Mouse (Mus musculus) brain, embryonic 18.5 days (tissue): Measurements from ENCODE around the gene Zdhhc12.
"Not testable (repeated sequence)": the region's sequence is repeated elsewhere in the genome, so short reads cannot be mapped to it uniquely, and the experiment has no call there.

Experiments
- DNase-seq: peaks from one replicate; pipeline ENCODE4 v3.0.0-alpha.2; 2012; ENCODE audit warnings: low read depth, low spot score

Gene Zdhhc12

GRCm38 (mm10) chr2:30093471-30094207 lies at the start of gene Zdhhc12:
Zdhhc12 (minus strand) TSS chr2:30093648.
- peak; percentile 87 for DNase-seq

DNA sequence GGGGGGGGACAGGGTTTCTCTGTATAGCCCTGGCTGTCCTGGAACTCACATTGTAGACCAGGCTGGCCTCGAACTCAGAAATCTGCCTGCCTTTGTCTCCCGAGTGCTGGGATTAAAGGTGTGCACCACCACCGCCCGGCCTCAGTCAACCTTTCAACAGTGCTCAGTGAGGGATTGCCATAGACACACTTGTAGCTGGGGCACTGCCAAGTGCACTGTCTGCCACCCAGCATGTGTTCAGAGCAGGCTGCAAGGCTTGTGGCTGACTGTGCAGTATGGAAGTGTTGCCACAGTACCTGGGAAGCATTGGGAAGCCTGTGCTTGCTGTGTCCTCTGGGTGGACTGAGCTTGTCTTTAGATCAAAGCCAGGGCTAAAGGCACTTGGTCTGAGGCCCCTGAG lies 46.6 kb upstream of the Zdhhc12 start:
- not testable (repeated sequence) for DNase-seq

GRCm38 (mm10) chr2:30136458-30136857 lies 43.0 kb upstream of the Zdhhc12 start:
- DNase-seq, result no peak

GRCm38 (mm10) chr2:30134928-30135620 lies 41.6 kb upstream of the Zdhhc12 start:
- no peak for DNase-seq

DNA sequence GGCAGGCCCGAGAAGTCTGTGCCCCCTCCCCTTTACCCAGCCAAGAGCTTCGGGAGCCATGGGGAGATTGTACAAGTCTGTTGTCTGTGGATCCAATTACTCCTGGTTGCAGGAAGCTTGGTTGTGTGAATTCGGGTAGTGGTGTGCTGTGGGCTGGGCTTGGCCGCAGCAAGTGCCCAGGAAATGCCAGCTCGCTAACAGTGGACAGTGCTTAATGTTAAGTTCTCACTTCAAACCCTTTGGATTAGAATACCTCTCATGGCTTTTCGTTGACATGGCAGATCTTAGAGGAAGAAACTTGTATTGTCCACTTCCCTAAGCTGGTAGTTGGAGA lies 40.9 kb upstream of the Zdhhc12 start:
- no peak for DNase-seq

DNA sequence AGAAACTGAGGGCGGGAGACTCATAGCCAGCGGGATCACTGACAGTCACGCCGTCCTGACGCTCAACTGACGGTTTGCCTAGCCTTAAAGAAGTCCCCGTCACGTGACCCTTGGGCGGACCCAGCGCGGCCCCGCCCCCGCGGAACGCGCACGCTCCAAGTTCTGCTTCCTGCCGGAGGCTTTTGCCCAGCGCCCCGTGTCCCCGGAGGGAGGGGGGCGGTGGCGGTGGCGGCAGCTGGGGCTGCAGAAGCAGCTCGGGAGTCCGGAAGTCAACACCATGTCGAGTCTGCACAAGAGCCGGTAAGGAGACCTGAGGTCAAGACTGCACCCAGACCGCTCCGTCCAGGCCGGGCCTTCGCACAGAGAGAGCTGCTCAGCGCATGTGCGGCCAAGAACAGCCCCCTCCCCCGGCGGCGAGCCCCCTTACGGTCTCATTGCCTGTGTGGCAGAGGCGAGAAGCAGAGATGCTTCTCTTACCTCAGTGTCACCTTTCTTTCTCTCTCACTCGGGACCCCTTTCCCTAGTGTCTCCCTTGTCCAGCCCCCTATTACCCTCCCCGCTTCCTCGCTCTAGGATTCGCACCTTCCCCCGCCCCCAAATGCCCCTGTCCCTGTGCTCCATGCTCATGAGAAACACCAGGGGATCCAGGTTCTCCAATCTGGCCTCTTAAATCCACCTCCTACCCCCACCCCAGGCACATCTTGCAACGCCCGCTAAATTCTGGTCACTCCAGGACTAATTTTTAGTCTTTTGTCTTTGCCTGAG lies 40.3 kb upstream of the Zdhhc12 start, which contains the start of gene Tbc1d13:
Gene Tbc1d13, plus strand, starts transcription at position 134 of the 765 bp plus-strand sequence.
- DNase-seq, result peak; percentile 85

- DNase-seq, result no peak
Measured at GRCm38 (mm10) chr2:30132801-30133612, 39.6 kb upstream of the Zdhhc12 start.

GRCm38 (mm10) chr2:30131240-30131639 lies 37.8 kb upstream of the Zdhhc12 start:
- not testable (repeated sequence) for DNase-seq

- no peak for DNase-seq
Measured at GRCm38 (mm10) chr2:30130156-30130555, 36.7 kb upstream of the Zdhhc12 start.

DNA sequence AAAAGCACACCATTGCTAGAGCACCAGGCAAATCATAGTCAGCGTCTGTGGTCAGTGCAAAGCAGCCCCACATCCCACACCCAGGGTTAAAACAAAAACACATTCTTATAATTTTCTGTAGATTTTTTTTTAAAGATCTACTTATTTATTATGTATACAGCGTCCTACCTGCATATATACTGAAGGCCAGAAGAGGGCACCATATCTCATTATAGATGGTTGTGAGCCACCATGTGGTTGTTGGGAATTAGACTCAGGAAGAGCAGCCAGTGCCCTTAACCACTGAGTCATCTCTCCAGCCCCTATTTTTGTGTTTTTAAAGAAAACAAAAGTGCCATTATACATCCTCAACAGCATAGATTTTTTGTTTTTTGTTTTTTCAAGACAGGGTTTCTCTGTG lies 35.3 kb upstream of the Zdhhc12 start:
- DNase-seq, result no peak

DNA sequence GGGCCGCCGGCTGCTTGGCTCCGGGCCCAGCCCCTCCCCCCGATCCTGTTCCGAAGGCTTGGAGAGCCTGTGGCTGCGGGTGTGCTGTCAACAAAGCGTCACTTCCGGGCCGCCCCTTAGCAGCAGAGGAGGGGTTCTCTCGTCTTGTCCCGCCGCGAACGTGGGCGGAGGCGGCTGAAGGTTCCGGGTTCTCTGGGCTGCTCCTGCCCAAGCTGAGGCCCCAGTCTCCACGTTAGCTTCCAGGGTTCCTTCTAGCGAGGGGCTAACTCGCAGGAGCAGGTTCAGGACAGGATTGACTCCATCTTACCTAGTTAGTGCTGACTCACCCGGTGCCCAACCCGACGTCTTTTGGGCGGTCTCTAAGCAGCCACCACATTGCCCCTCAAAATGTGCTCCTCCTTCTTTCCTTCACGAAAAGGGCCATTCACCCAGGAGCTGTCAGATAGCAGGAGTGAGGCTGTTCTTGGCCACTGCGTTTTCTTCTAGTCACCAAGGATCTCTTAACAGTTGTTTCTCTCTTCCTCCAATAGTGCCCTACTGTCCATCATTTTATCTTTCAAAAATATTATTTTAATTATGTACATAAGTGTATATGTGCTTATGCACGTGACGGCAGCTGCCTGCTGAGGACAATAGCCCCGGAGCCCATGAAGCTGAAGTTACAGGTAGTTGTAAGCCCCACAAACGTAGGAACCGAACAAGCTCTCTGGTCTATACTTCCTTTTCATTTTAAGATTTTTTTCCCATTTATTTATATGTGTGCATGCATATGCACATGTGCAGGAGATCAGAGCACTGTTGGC lies 31.2 kb upstream of the Zdhhc12 start, which contains the start of gene Zer1:
Gene Zer1, minus strand, starts transcription at position 114 of the 803 bp plus-strand sequence.
- DNase-seq, result peak; percentile 82

GRCm38 (mm10) chr2:30123729-30124471 lies 30.5 kb upstream of the Zdhhc12 start:
- DNase-seq, result no peak

DNA sequence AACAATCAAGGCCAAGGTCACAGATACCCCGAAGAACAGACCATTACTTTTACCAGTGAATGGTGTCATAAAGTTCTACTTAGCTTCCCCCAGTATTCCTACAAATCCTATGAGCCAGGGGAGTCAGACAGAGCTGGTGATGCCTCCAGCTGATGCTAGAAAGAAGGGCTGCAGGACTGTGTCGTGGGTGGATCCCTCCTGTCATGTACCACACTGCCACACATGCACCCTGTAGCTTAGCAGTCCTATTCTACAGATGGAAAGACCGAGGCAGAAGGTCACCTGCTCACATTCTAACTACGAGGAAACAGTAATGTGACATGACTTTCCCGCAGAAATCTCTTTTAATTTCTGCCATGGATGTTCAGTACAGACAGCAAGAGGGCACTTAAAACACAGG lies 29.3 kb upstream of the Zdhhc12 start:
- no peak for DNase-seq

- no peak for DNase-seq
Measured at GRCm38 (mm10) chr2:30120269-30120668, 26.8 kb upstream of the Zdhhc12 start.

- no peak for DNase-seq
Measured at GRCm38 (mm10) chr2:30119641-30120051, 26.2 kb upstream of the Zdhhc12 start.

GRCm38 (mm10) chr2:30112564-30112963 lies 19.1 kb upstream of the Zdhhc12 start:
- no peak for DNase-seq

- no peak for DNase-seq
Measured at GRCm38 (mm10) chr2:30111500-30111899, 18.1 kb upstream of the Zdhhc12 start.

DNA sequence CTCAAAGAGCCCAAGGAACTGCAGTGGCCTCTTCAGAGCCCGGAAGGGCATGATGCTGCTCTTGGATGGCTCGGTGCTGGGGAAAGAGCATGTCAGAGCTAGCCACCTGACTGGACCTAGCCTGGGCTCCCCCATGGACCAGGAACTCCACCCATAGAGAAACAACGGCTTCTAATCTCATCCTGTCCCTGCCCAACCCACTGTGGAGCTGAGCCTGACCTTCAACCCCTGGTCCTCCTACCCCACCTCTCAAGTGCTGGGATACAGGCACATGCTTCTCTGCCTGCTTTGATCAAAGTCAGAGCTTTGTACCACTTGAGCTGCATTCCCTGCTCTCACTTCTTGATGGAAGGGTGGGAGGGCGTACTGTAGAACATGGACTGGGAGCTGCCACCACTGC lies 14.8 kb upstream of the Zdhhc12 start:
- DNase-seq, result no peak

DNA sequence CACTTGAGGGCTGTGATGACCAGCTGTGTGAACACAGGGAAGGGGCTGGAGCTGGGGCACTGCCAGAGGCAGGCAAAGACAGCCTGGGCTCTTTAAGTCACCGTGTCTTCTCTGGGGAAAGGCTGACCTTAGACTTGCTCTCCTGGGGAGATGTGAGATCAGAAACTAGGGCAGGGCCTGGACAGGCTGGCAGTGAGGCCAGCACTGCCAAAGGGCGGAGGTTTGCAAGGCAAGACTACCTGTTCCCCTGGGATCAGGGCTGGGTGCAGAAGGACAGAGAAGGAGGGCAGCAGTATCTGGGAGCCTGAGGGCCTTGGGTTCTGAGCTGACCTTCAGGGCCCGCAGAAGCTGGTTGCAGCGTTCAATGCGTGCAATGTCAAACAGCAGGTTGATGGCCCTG lies 14.2 kb upstream of the Zdhhc12 start:
- DNase-seq, result no peak

GRCm38 (mm10) chr2:30106364-30106763 lies 12.9 kb upstream of the Zdhhc12 start:
- DNase-seq, result no peak
